Mouse (Mus musculus): ENCODE results near the gene Tcp11x2. TPM values are rescaled to one million over a fixed set of nuclear protein-coding genes. Genes with fewer than 3 reads are reported as not detected.

The Tcp11x2 gene
- polyA plus RNA-seq, 1 experiment from 2014 or later: 0.11 TPM

GRCm38 (mm10) chrX:135681858-135682257 lies 11.7 kb downstream of the Tcp11x2 start:
- no peaks in the 10 kb centered on the region for H3K4me1 ChIP-seq (ENCODE audit: control insufficient read depth, insufficient read depth, low read length)
- no peak overlapping the region for H3K4me3 ChIP-seq (ENCODE audit: low read length)
- no peaks in the 10 kb centered on the region for H3K9me3 ChIP-seq (replicated peaks; ENCODE audit: control insufficient read depth, low read length)
- no peak overlapping the region for H3K27ac ChIP-seq (ENCODE audit: low read length)
- H3K27me3 ChIP-seq (ENCODE audit: control insufficient read depth, insufficient read depth, low read length): no peaks in the 10 kb centered on the region
- no peaks in the 10 kb centered on the region for H3K36me3 ChIP-seq (ENCODE audit: control insufficient read depth, insufficient read depth)
- H3K9ac ChIP-seq (ENCODE audit: low read length): no peak overlapping the region
- no peak overlapping the region for H3K4me2 ChIP-seq (ENCODE audit: low read depth, low read length)
- WGBS: 67% methylated on average over 2 of the region's 2 CpGs
- ATAC-seq (replicated peaks; ENCODE audit: extremely low read depth, insufficient read depth, low FRiP score): no peak

GRCm38 (mm10) chrX:135652173-135652772 lies 41.3 kb downstream of the Tcp11x2 start:
- ATAC-seq (replicated peaks; ENCODE audit: extremely low read depth, insufficient read depth, low FRiP score): 0 out of 2 replicates have a peak, but pooled peaks have one; percentile 32

GRCm38 (mm10) chrX:135627605-135628004 lies 66.0 kb downstream of the Tcp11x2 start, which contains the start of gene Prame:
Prame (minus strand) TSS chrX:135627705.
- Histone ChIP-seq H3K4me3 (ENCODE audit: low read length) (no peak within 1 kb of the TSS), H3K9ac (ENCODE audit: low read length) (no peak within 1 kb of the TSS), H3K27ac (ENCODE audit: low read length) (no peak within 1 kb of the TSS), H3K27me3 (ENCODE audit: control insufficient read depth, insufficient read depth, low read length) (no peaks in the 10 kb centered on the region), H3K9me3 (replicated peaks; ENCODE audit: control insufficient read depth, low read length) (no peaks in the 10 kb centered on the region), H3K4me2 (ENCODE audit: low read depth, low read length) (no peak within 1 kb of the TSS), H3K36me3 (ENCODE audit: control insufficient read depth, insufficient read depth) (no peaks in the 10 kb centered on the region), H3K4me1 (ENCODE audit: control insufficient read depth, insufficient read depth, low read length) (no peaks in the 10 kb centered on the region)
- ATAC-seq (replicated peaks; ENCODE audit: extremely low read depth, insufficient read depth, low FRiP score): no peak
- 83% methylated on average over 11 of the region's 11 CpGs for WGBS

More at GRCm38 (mm10) chrX:135652173-135652772, 41.3 kb downstream of the Tcp11x2 start:
- H3K4me1 ChIP-seq (ENCODE audit: control insufficient read depth, insufficient read depth, low read length): no peaks in the 10 kb centered on the region
- H3K9ac ChIP-seq (ENCODE audit: low read length): no peak overlapping the region
- H3K27ac ChIP-seq (ENCODE audit: low read length): no peak overlapping the region
- no peaks in the 10 kb centered on the region for H3K36me3 ChIP-seq (ENCODE audit: control insufficient read depth, insufficient read depth)
- no peaks in the 10 kb centered on the region for H3K27me3 ChIP-seq (ENCODE audit: control insufficient read depth, insufficient read depth, low read length)
- no peak overlapping the region for H3K4me2 ChIP-seq (ENCODE audit: low read depth, low read length)
- 41% methylated on average over 9 of the region's 9 CpGs for WGBS
- H3K9me3 ChIP-seq (replicated peaks; ENCODE audit: control insufficient read depth, low read length): no peaks in the 10 kb centered on the region
- H3K4me3 ChIP-seq (ENCODE audit: low read length): no peak overlapping the region

Other genes with a start within 250 kb of the Tcp11x2 start
- gene AV320801, start 199.2 kb downstream of the Tcp11x2 start, polyA plus RNA-seq (2015; fragmentation: Nextera tagmentation; extraction: Ambion mirVana): not detected in 2 replicates
- 0.11 TPM in 2 replicates for gene Nxf7, start 95.0 kb downstream of the Tcp11x2 start, polyA plus RNA-seq (2015; fragmentation: Nextera tagmentation; extraction: Ambion mirVana)
- gene Prame, start 66.1 kb downstream of the Tcp11x2 start, polyA plus RNA-seq (2015; fragmentation: Nextera tagmentation; extraction: Ambion mirVana): not detected in 2 replicates
- 0.85 TPM in 1 of 2 replicates, not detected in the other for gene Tmsb15a, start 31.5 kb upstream of the Tcp11x2 start, polyA plus RNA-seq (2015; fragmentation: Nextera tagmentation; extraction: Ambion mirVana)
- 8.0 and 9.3 TPM in 2 replicates for gene Armcx5, start 48.9 kb upstream of the Tcp11x2 start, polyA plus RNA-seq (2015; fragmentation: Nextera tagmentation; extraction: Ambion mirVana)
- gene Gprasp1, start 48.9 kb upstream of the Tcp11x2 start, polyA plus RNA-seq (2015; fragmentation: Nextera tagmentation; extraction: Ambion mirVana): 30.9 and 32.5 TPM in 2 replicates
- 63.7 and 71.2 TPM in 2 replicates for gene Bhlhb9, start 103.8 kb upstream of the Tcp11x2 start, polyA plus RNA-seq (2015; fragmentation: Nextera tagmentation; extraction: Ambion mirVana)
- 18.3 and 21.0 TPM in 2 replicates for gene Gprasp2, start 145.2 kb upstream of the Tcp11x2 start, polyA plus RNA-seq (2015; fragmentation: Nextera tagmentation; extraction: Ambion mirVana)